Mouse (Mus musculus): ENCODE measurements around the gene Ltf.

The Ltf gene

DNA sequence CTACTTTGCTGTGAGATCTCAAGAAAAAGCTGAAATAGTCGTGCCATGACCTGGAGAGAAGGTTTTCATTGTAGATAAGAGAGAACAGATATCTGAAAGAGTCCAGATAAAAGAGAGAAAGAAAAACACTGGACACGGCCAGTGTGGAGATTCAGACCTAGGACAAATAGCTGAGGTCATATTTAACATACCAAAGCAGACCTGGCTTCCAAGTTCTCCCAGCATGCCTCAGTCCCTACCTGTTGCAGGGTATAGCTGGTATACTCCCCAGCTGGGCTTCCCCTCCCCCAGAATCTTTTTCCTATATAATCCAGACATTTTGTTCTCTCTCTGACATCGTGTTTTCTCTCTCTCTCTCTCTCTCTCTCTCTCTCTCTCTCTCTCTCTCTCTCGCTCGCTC is 68.9 kb downstream of the Ltf start:
- DNase-seq (ENCODE audit: low spot score in 2 of 2) = no peak

DNA sequence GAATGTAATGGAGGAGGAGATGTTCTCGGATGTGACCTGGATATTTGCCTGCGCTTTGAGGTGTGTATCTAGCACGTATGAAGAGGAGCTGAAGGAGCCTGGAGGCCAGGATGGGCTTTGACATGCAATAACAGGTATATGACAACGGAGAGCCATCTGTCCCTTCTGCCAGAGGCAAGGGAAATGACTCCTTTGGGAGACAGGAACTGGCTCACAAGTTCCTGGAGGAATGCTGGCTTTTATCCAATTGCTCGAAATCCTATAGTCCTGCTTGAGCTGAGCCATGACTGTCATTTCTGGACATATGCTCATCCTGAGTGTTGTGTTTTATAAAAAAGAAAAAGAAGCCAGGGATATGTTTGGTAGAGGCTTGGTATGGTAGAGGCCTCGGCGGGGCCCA is 69.8 kb downstream of the Ltf start:
- DNase-seq (ENCODE audit: low spot score in 2 of 2) = no peak
